Mouse (Mus musculus) gastrocnemius, adult 8-10 months (tissue): ENCODE measurements around the gene Pax9. TPM values are rescaled to one million over a fixed set of nuclear protein-coding genes. Genes with fewer than 3 reads are reported as not detected.

Source experiments
- DNase-seq, 2 experiments: peaks; one replicate each; pipeline ENCODE4 v3.0.0; 2022; ENCODE audit warnings: low spot score in 2 of 2
- total RNA-seq, 4 experiments: library from RNA; stranded (reverse); gene quantifications; 2 replicates each; pipeline ENCODE4 v1.2.4; 2022

The Pax9 gene
- total RNA-seq, 4 experiments from 2014 or later: 0.15 TPM; not detected in 3

DNA sequence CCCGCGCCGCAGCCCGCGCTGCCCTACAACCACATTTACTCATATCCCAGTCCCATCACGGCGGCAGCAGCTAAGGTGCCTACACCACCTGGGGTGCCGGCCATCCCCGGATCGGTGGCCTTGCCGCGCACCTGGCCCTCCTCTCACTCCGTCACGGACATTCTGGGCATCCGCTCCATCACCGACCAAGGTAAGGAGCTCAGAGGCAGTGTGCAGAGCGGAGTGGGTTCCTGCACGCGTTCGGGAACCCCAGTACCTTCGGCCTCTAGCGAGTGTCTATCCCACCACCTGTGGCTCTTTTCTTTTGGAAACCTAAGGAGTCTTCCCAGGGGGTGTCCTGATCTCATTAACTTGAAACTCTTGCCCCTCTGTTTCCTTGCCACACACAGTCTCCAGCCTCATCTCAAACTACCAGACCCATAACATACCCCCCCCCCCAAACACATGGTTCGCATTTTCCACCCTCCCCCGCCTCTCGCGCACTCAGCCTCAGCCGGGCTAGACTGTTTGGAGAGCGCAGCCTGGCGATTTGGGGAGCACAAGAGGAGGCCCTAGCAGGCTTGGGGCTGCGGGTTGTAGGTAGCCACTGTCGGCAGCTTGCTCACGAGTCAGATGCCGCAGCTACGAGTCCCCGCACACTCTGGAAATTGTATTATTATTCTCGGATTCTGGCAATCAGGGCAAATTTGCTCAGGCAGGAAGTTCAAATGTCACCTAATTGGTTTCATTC is 5.6 kb downstream of the Pax9 start:
- DNase-seq: no peak

DNA sequence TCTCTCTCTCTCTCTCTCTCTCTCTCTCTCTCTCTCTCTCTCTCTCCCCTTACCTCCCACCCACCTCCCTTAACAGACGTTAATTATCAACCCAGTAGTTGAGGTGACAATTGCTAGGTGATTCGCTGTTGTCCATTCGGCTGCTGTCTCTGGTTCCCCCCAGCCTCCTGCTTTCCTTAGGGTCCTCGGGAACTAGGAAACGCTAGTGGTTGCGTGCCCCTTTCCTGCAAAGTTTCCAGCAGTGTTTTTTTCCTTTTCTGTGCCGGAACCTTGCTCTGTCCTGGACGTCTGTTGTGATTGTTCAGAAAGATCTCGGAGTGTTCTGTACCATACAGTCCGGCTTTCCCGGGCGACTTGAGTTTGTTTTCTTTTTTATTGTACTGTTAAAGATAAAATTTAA is 6.2 kb downstream of the Pax9 start:
- DNase-seq: no peak

DNA sequence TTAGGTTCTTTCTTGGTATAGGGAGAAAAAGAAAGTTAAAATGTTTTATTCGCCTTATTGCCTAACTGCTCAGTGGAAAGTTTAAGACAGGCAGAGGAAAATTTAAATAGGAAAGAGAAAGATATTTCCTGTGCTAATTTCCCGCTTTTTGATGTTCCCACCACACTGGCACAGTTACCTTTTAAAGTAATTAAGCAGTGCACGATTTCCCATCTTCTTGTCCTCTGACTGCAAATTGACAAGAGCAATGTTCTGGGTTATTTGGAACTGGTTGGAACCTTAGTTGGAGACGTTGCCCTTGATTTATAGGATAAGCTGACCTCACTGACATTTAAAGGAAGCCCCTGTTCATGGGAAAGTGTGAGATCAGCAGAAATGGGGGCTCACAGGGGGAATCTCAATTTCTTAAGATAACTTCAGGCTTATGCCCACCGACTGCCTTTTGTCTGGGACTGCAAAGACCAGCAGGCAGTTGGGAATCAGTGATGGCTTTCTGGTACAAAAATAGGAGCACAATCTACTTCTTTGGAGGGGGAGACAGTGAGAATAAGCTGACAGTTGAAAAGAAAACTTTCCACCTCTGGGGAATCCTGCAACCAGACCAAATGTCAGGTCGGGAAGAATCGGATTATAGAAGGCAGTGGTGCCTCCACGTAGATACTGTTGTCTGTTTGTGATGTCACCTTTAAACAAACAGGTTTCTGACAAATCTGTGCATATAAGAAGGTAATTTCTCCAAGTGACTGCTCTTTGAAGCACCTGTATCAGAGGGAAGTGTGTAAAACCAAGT is 6.8 kb downstream of the Pax9 start:
- DNase-seq: no peak

DNA sequence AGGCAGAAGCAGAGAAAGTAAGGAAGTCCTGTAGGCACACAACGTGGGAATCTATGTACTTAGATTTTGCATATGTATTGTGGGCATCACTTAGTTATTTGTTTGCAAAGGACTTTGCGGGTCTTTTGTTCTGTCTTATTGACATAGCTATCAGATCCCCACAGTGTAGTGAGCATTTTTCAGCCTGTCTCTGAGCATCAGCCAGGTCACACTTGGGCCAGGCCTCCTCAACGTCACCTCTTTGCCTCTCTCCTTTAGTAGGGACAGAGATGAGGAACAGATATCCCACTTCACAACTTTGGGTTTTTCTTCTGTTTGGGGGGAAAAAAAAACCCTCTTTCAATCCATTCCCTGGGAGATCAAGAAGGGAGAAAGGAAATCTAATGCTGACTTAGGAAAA is 7.8 kb downstream of the Pax9 start:
- DNase-seq: no peak

DNA sequence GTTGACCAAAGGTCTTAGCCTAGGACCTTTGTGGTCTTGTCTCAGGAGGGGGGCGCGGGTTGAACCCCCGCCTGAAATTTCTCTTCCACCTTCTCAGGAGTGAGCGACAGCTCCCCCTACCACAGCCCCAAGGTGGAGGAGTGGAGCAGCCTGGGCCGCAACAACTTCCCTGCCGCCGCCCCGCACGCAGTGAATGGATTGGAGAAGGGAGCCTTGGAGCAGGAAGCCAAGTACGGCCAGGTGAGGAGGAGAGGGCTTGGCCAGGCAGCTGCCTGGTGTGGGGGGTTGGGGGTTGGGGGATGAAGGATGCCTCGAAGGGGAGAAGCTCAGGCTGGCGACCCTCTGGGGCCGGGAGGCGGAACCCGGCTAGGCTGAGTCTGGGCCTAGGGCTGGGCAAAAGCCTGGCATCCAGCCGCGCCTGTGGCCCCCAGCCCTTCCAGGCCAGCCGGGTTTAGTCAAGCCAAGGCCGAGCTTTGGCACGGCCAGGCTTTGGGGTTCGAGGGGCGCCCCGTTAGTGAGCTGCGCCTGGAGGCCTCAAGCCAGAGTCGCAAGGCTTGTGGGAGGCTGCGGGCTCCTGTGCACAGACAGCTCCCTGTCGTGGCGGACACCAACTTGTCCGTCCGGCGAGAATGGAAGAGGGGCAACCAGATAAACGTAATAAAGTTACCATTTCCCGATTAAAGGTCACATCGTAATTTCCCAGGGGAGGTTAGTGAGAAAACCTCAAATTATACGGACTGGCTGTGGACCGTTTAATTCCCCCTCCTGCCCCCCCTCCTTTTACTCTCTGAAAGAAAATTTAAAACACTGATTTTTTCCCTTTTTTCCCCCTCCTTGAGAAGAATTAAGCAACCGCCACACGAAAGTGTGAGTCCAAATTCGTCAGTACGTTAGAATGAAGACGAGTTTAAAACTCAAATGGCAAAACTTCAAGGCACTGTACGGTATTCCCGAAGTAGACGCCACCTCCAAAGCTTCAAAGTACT is 8.6 kb downstream of the Pax9 start:
- DNase-seq: no peak

DNA sequence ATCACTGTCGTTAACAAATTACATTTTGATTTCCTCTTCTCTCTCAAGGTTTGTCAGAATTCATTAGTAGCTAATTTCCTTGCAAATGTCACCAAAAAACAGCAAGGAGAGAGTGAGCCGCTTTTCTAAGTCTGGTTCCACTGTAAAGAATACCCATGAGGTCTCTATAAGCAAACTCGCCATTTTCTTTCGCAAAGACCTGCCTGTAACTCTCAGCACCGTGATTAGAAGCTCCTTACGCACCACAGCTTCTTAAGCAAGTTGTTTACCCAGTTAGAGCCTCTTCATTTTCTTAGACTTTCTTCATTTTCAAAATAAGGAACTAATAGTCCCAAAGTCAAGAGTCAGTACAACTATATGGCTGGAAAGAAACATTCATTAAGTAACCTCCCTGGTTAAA is 9.4 kb downstream of the Pax9 start:
- no peak for DNase-seq

DNA sequence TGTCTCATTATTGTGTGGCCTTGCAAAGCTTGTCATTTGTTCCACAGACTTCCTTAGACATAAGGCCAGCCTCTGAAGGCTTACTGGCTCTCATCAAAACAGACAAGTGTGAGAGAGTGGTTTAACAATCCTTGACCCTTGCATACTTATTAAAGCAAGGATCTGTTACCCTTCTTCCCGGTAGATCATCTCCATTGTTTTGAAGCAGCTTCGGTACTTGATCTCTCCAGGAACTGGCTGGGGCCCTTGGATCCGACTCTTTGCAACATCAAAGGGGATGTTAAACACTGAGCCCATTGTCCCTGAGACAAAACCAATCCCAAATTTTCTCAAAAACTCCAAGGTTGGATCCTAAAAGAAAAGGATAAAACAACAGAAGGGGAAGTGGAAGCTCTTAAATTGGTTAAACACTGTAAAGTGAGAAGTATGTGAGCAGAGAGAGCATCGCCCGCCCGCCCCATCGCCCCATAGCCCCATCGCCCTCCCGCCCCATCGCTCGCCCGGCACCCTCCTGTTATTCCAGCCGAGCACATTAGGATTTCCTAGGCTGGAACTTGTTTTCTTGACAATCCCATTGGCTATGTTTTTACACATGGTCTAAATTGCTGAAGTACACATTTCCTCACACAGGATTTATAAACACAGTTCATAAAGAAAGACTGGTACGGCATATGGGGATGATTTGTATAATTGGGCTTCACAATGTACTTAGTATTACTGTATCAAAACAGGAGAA is 26.6 kb downstream of the Pax9 start:
- DNase-seq: no peak

DNA sequence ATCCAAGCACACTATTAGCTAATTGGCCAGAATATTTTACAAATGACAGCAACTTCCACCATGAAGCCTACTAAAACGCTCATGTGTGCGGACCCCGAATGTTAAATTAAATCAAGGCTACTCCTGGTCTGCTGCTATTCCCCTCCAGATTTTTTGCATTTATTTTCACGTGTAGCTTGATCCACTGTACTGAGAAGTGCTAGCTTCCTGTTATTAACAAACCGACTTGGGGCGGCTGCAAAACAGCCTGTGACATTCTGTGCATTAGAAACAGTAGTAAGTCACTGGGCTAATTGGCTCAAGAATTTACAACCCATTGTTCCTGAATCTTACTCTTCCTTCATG is 27.1 kb downstream of the Pax9 start:
- DNase-seq: no peak

DNA sequence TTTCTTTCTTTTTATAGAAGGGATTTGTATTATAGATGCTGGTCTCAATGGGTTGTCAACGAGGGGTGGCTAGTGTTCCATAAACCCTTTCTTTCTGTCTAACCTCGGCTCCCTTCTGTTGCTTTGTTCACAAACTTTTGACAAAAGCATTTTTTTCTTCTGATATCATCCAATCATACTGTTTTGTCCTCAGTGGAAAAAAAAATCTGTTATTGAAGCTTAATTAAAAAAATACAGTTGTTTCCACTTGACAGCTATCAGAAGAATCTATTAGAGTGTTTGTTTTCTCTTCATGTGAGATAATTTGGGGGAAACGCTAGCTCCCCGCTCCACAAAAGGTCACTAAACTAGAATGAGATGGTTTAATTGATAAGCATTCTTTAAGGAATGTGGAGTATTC is 36.1 kb downstream of the Pax9 start:
- DNase-seq: no peak

DNA sequence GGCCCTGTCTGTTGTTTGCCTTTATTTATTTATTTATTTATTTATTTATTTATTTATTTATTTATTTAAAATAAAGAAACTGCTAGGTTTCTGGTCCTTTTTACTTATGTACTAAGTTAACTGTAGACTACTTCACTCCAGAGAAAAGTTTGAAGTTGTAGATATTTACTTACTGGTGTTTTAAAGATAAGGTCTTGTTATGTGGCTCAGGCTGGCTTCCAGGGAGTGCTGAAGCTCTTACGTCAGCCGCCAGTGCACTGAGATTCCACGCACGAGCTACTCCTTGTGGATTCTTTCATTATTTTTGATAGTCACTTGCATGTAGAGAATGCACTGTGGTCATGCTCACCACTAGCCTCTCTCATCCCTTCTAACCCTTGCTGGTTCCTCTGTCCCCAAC is 45.5 kb downstream of the Pax9 start:
- DNase-seq: no peak

Other genes starting within 250 kb of the Pax9 start
- gene Nkx2-1, start 154.9 kb upstream of the Pax9 start, total RNA-seq: not detected
- gene Nkx2-9, start 78.5 kb upstream of the Pax9 start, total RNA-seq: not detected